Mouse (Mus musculus) heart, embryonic 15.5 days (tissue): ENCODE results near the gene Unc13b. TPM values are rescaled to one million over a fixed set of nuclear protein-coding genes. Genes with fewer than 3 reads are reported as not detected.

Experiments
- ATAC-seq: fragments of 200-750 bp; cut with Nextera tagmentation; replicated peaks from 2 replicates; pipeline ENCODE4 v1.8.0; 2017; ENCODE audit warnings: low read depth, moderate TSS enrichment; ENCODE audit not compliant: insufficient number of reproducible peaks, insufficient read depth, low FRiP score
- H3K27ac ChIP-seq: fragments of 300-500 bp; sonication (generic); 2 replicates; pipeline ENCODE4 v1.5.1; 2015; ENCODE audit warnings: mild to moderate bottlenecking, inconsistent platforms
- H3K27me3 ChIP-seq: fragments of 300-500 bp; sonication (generic); 2 replicates; pipeline ENCODE4 v1.6.1; 2015; ENCODE audit warnings: inconsistent platforms
- H3K36me3 ChIP-seq: fragments of 300-500 bp; sonication (generic); 2 replicates; pipeline ENCODE4 v1.6.1; 2015; ENCODE audit warnings: mild to moderate bottlenecking, inconsistent platforms
- H3K4me1 ChIP-seq: fragments of 300-500 bp; sonication (generic); replicated peaks from 2 replicates; pipeline ENCODE4 v1.6.1; 2015; ENCODE audit warnings: inconsistent platforms
- H3K4me2 ChIP-seq: fragments of 300-500 bp; sonication (generic); 2 replicates; pipeline ENCODE4 v1.6.1; 2015; ENCODE audit warnings: inconsistent platforms, mild to moderate bottlenecking, moderate library complexity
- H3K4me3 ChIP-seq: fragments of 300-500 bp; sonication (generic); 2 replicates; pipeline ENCODE4 v1.5.1; 2015; ENCODE audit warnings: mild to moderate bottlenecking, inconsistent platforms
- H3K9ac ChIP-seq: fragments of 300-500 bp; sonication (generic); 2 replicates; pipeline ENCODE4 v1.6.1; 2015; ENCODE audit warnings: mild to moderate bottlenecking, inconsistent platforms
- H3K9me3 ChIP-seq: fragments of 300-500 bp; sonication (generic); replicated peaks from 2 replicates; pipeline ENCODE4 v1.6.1; 2016; ENCODE audit warnings: inconsistent platforms
- WGBS: fragments of 180-500 bp; shearing (Covaris S2); methylation state at CpG from one replicate; pipeline ENCODE4 v1.1.7; 2015; ENCODE audit warnings: mixed read lengths; 5-methylcytosine and 5-hydroxymethylcytosine counted together
- polyA plus RNA-seq: library from polyadenylated mRNA; unstranded; fragments of >200 nt; fragmentation: Nextera tagmentation; extraction: Ambion mirVana; gene quantifications from 2 replicates; pipeline ENCODE4 v1.2.1, GENCODE M21; 2015

Gene Unc13b
- polyA plus RNA-seq, 1 experiment from 2014 or later, result 10.1 TPM

- H3K27me3 ChIP-seq, result no peaks in the 10 kb centered on the region
- H3K36me3 ChIP-seq, result no peaks in the 10 kb centered on the region
- 91% methylated on average over 8 of the region's 8 CpGs for WGBS
- H3K4me3 ChIP-seq, result no peak overlapping the region
- no peak overlapping the region for H3K4me2 ChIP-seq
- H3K9ac ChIP-seq, result no peak overlapping the region
- H3K9me3 ChIP-seq, result no peaks in the 10 kb centered on the region
- H3K27ac ChIP-seq, result no peak overlapping the region
- no peak for ATAC-seq
- no peaks in the 10 kb centered on the region for H3K4me1 ChIP-seq
Observed at GRCm38 (mm10) chr4:43182474-43183168, 123.9 kb downstream of the Unc13b start.

- WGBS, result 65% methylated on average over 2 of the region's 2 CpGs
- H3K36me3 ChIP-seq, result no peaks in the 10 kb centered on the region
- no peak overlapping the region for H3K9ac ChIP-seq
- no peaks in the 10 kb centered on the region for H3K4me1 ChIP-seq
- no peak overlapping the region for H3K27ac ChIP-seq
- no peaks in the 10 kb centered on the region for H3K27me3 ChIP-seq
- no peaks in the 10 kb centered on the region for H3K9me3 ChIP-seq
- H3K4me2 ChIP-seq, result no peak overlapping the region
- H3K4me3 ChIP-seq, result no peak overlapping the region
- no peak for ATAC-seq
Observed at GRCm38 (mm10) chr4:43187439-43187838, 128.7 kb downstream of the Unc13b start.

- H3K4me2 ChIP-seq, result no peak overlapping the region
Observed at GRCm38 (mm10) chr4:43189381-43189780, 130.6 kb downstream of the Unc13b start.

GRCm38 (mm10) chr4:43204946-43205345 is 146.2 kb downstream of the Unc13b start:
- Histone ChIP-seq H3K4me3 (no peak overlapping the region), H3K4me2 (no peak overlapping the region), H3K27ac (no peak overlapping the region), H3K27me3 (no peaks in the 10 kb centered on the region), H3K9ac (no peak overlapping the region), H3K36me3 (peaks cover 5% of the 10 kb centered on the region; the same call in 1 of the 2 replicates), H3K4me1 (peaks cover 12% of the 10 kb centered on the region), H3K9me3 (no peaks in the 10 kb centered on the region; the same call in 1 of the 2 replicates)
- WGBS, result 89% methylated on average over 2 of the region's 2 CpGs
- no peak for ATAC-seq

More at GRCm38 (mm10) chr4:43189381-43189780, 130.6 kb downstream of the Unc13b start:
- no peaks in the 10 kb centered on the region for H3K9me3 ChIP-seq
- no peak for ATAC-seq
- H3K4me1 ChIP-seq, result no peaks in the 10 kb centered on the region
- no peaks in the 10 kb centered on the region for H3K36me3 ChIP-seq
- no peak overlapping the region for H3K27ac ChIP-seq
- no peak overlapping the region for H3K4me3 ChIP-seq
- no peak overlapping the region for H3K9ac ChIP-seq
- no peaks in the 10 kb centered on the region for H3K27me3 ChIP-seq
- WGBS, result 85% methylated on average over 5 of the region's 5 CpGs

- H3K4me1 ChIP-seq, result peaks cover 12% of the 10 kb centered on the region
- no peak overlapping the region for H3K4me3 ChIP-seq
- H3K9me3 ChIP-seq, result no peaks in the 10 kb centered on the region; the same call in 1 of the 2 replicates
- WGBS, result 84% methylated on average over 4 of the region's 4 CpGs
- no peak overlapping the region for H3K27ac ChIP-seq
- no peak overlapping the region for H3K4me2 ChIP-seq
- no peak for ATAC-seq
- peaks cover 5% of the 10 kb centered on the region; the same call in 1 of the 2 replicates for H3K36me3 ChIP-seq
- H3K27me3 ChIP-seq, result no peaks in the 10 kb centered on the region
- no peak overlapping the region for H3K9ac ChIP-seq
Observed at GRCm38 (mm10) chr4:43205571-43205970, 146.8 kb downstream of the Unc13b start.

- Histone ChIP-seq H3K9me3 (no peaks in the 10 kb centered on the region), H3K36me3 (0 out of 2 replicates have a peak, but pooled peaks cover under 1% of the 10 kb centered on the region), H3K4me2 (no peak overlapping the region), H3K27ac (no peak overlapping the region), H3K4me3 (no peak overlapping the region), H3K27me3 (no peaks in the 10 kb centered on the region), H3K9ac (no peak overlapping the region), H3K4me1 (peaks cover 12% of the 10 kb centered on the region)
- WGBS, result 27% methylated on average over 5 of the region's 5 CpGs
- ATAC-seq, result no peak
Observed at GRCm38 (mm10) chr4:43206989-43207388, 148.2 kb downstream of the Unc13b start.

GRCm38 (mm10) chr4:43209081-43209579 is 150.4 kb downstream of the Unc13b start:
- peaks cover 12% of the 10 kb centered on the region for H3K4me1 ChIP-seq
- peak overlapping the region; percentile 45 for H3K9ac ChIP-seq
- WGBS, result 7% methylated on average over 8 of the region's 8 CpGs
- peak overlapping the region; percentile 43 for H3K4me3 ChIP-seq
- no peaks in the 10 kb centered on the region for H3K9me3 ChIP-seq
- peak overlapping the region; percentile 62 for H3K27ac ChIP-seq
- H3K36me3 ChIP-seq, result no peaks in the 10 kb centered on the region
- peak overlapping the region; percentile 62 for H3K4me2 ChIP-seq
- no peaks in the 10 kb centered on the region for H3K27me3 ChIP-seq
- ATAC-seq, result peak; percentile 87; the same call in 1 of the 2 replicates

- peak overlapping the region; percentile 62 for H3K4me2 ChIP-seq
- WGBS, result 48% methylated on average over 6 of the region's 6 CpGs
- no peaks in the 10 kb centered on the region for H3K36me3 ChIP-seq
- H3K27me3 ChIP-seq, result no peaks in the 10 kb centered on the region
- H3K4me1 ChIP-seq, result peaks cover 12% of the 10 kb centered on the region
- peak overlapping the region; percentile 43 for H3K4me3 ChIP-seq
- no peaks in the 10 kb centered on the region for H3K9me3 ChIP-seq
- H3K9ac ChIP-seq, result 0 out of 2 replicates have a peak overlapping the region, but pooled peaks have one; percentile 45
- H3K27ac ChIP-seq, result peak overlapping the region; percentile 62
- no peak for ATAC-seq
Observed at GRCm38 (mm10) chr4:43209673-43210072, 150.9 kb downstream of the Unc13b start.

GRCm38 (mm10) chr4:43216491-43216890 is 157.7 kb downstream of the Unc13b start:
- H3K9ac ChIP-seq, result no peak overlapping the region
- no peak for ATAC-seq
- H3K9me3 ChIP-seq, result no peaks in the 10 kb centered on the region
- no peak overlapping the region for H3K4me3 ChIP-seq
- no peak overlapping the region for H3K4me2 ChIP-seq
- no peak overlapping the region for H3K27ac ChIP-seq
- no peaks in the 10 kb centered on the region for H3K27me3 ChIP-seq
- no peaks in the 10 kb centered on the region for H3K36me3 ChIP-seq
- H3K4me1 ChIP-seq, result 0 out of 2 replicates have a peak, but pooled peaks cover 2% of the 10 kb centered on the region
- WGBS, result 42% methylated on average over 3 of the region's 3 CpGs

- ATAC-seq, result no peak
- Histone ChIP-seq H3K4me1 (0 out of 2 replicates have a peak, but pooled peaks cover 2% of the 10 kb centered on the region), H3K36me3 (no peaks in the 10 kb centered on the region), H3K4me3 (no peak overlapping the region), H3K4me2 (no peak overlapping the region), H3K27ac (no peak overlapping the region), H3K9me3 (no peaks in the 10 kb centered on the region), H3K9ac (no peak overlapping the region), H3K27me3 (no peaks in the 10 kb centered on the region)
- WGBS, result 81% methylated on average over 1 of the region's 1 CpGs
Observed at GRCm38 (mm10) chr4:43217997-43218396, 159.2 kb downstream of the Unc13b start.

GRCm38 (mm10) chr4:43231821-43232220 is 173.1 kb downstream of the Unc13b start:
- no peaks in the 10 kb centered on the region for H3K27me3 ChIP-seq
- H3K27ac ChIP-seq, result no peak overlapping the region
- no peak overlapping the region for H3K9ac ChIP-seq
- H3K4me2 ChIP-seq, result no peak overlapping the region
- no peaks in the 10 kb centered on the region for H3K9me3 ChIP-seq
- WGBS, result 82% methylated on average over 3 of the region's 3 CpGs
- no peaks in the 10 kb centered on the region for H3K36me3 ChIP-seq
- H3K4me1 ChIP-seq, result no peaks in the 10 kb centered on the region
- no peak for ATAC-seq
- H3K4me3 ChIP-seq, result no peak overlapping the region

GRCm38 (mm10) chr4:43232985-43233384 is 174.2 kb downstream of the Unc13b start:
- WGBS, result 90% methylated on average over 1 of the region's 1 CpGs
- H3K4me2 ChIP-seq, result no peak overlapping the region
- no peaks in the 10 kb centered on the region for H3K4me1 ChIP-seq
- ATAC-seq, result no peak
- H3K9me3 ChIP-seq, result no peaks in the 10 kb centered on the region
- H3K27me3 ChIP-seq, result no peaks in the 10 kb centered on the region
- no peak overlapping the region for H3K9ac ChIP-seq
- no peak overlapping the region for H3K27ac ChIP-seq
- no peaks in the 10 kb centered on the region; the same call in 1 of the 2 replicates for H3K36me3 ChIP-seq
- no peak overlapping the region for H3K4me3 ChIP-seq
